Mouse (Mus musculus): Measurements from ENCODE around the gene Il22ra2. TPM values are rescaled to one million over a fixed set of nuclear protein-coding genes. Genes with fewer than 3 reads are reported as not detected.

Il22ra2 gene
- polyA plus RNA-seq, 1 experiment, result not detected

GRCm38 (mm10) chr10:19673146-19673545, 51.3 kb downstream of the Il22ra2 start:
- Histone ChIP-seq H3K27me3 (ENCODE audit: control insufficient read depth, insufficient read depth, low read length) (no peaks in the 10 kb centered on the region), H3K36me3 (ENCODE audit: control insufficient read depth, insufficient read depth, low read length) (no peaks in the 10 kb centered on the region), H3K27ac (ENCODE audit: control insufficient read depth, insufficient read depth, low read length) (no peak overlapping the region), H3K4me3 (ENCODE audit: control insufficient read depth, insufficient read depth, low read length) (no peak overlapping the region), H3K4me1 (replicated peaks; ENCODE audit: control insufficient read depth, insufficient read depth, low read length) (peaks cover 4% of the 10 kb centered on the region; the same call in 1 of the 2 replicates)
- TF ChIP-seq CTCF (IDR thresholded peaks at IDR 0.05; ENCODE audit: borderline replicate concordance, control insufficient read depth, extremely low read depth, insufficient read depth, low read length, poor library complexity) (no peak), POLR2A (IDR thresholded peaks at IDR 0.05; ENCODE audit: control insufficient read depth, extremely low read depth, insufficient read depth, low read length, poor library complexity) (no peak)
- WGBS, result 39% methylated on average over 1 of the region's 1 CpGs
- no peak for DNase-seq

Other genes with a start within 250 kb of the Il22ra2 start
- 151 and 205 TPM in 2 replicates for gene Ifngr1, start 30.0 kb upstream of the Il22ra2 start, polyA plus RNA-seq (2012; rRNA removed)
- gene Il20ra, start 90.6 kb downstream of the Il22ra2 start, polyA plus RNA-seq (2012; rRNA removed), result 0.09 and 0.11 TPM in 2 replicates
- 0.86 and 1.1 TPM in 2 replicates for gene Slc35d3, start 229.5 kb downstream of the Il22ra2 start, polyA plus RNA-seq (2012; rRNA removed)

All from thymus, adult 2 months (tissue).